Mouse (Mus musculus) stomach, embryonic 15.5 days (tissue): Measurements from ENCODE around the gene Pigb. TPM values are rescaled to one million over a fixed set of nuclear protein-coding genes. Genes with fewer than 3 reads are reported as not detected.

Experiments used
- ATAC-seq: fragments of 200-750 bp; cut with Nextera tagmentation; 2 replicates; pipeline ENCODE4 v1.8.0; 2017; ENCODE audit warnings: low read depth, moderate number of reproducible peaks, moderate TSS enrichment; ENCODE audit not compliant: insufficient read depth, low FRiP score
- H3K27ac ChIP-seq: fragments of 300-500 bp; sonication (generic); 2 replicates; pipeline ENCODE4 v1.5.1; 2015; ENCODE audit warnings: mild to moderate bottlenecking, inconsistent platforms
- H3K27me3 ChIP-seq: fragments of 300-500 bp; sonication (generic); replicated peaks from 2 replicates; pipeline ENCODE4 v1.6.1; 2015; ENCODE audit warnings: inconsistent platforms
- H3K36me3 ChIP-seq: fragments of 300-500 bp; sonication (generic); 2 replicates; pipeline ENCODE4 v1.6.1; 2015; ENCODE audit warnings: inconsistent platforms
- H3K4me1 ChIP-seq: fragments of 300-500 bp; sonication (generic); 2 replicates; pipeline ENCODE4 v1.6.1; 2015; ENCODE audit warnings: inconsistent platforms
- H3K4me2 ChIP-seq: fragments of 300-500 bp; sonication (generic); 2 replicates; pipeline ENCODE4 v1.6.1; 2015; ENCODE audit warnings: mild to moderate bottlenecking, inconsistent platforms
- H3K4me3 ChIP-seq: fragments of 300-500 bp; sonication (generic); replicated peaks from 2 replicates; pipeline ENCODE4 v1.5.1; 2015; ENCODE audit warnings: inconsistent platforms
- H3K9ac ChIP-seq: fragments of 300-500 bp; sonication (generic); 2 replicates; pipeline ENCODE4 v1.6.1; 2015; ENCODE audit warnings: inconsistent platforms
- H3K9me3 ChIP-seq: fragments of 300-500 bp; sonication (generic); 2 replicates; pipeline ENCODE4 v1.6.1; 2016; ENCODE audit warnings: inconsistent platforms
- WGBS: fragments of 180-500 bp; shearing (Covaris S2); methylation state at CpG from one replicate; pipeline ENCODE4 v1.1.7; 2015; 5-methylcytosine and 5-hydroxymethylcytosine counted together
- polyA plus RNA-seq: library from polyadenylated mRNA; unstranded; fragments of >200 nt; fragmentation: Nextera tagmentation; extraction: Ambion mirVana; gene quantifications from 2 replicates; pipeline ENCODE4 v1.2.1, GENCODE M21; 2015

Gene Pigb
- polyA plus RNA-seq, 1 experiment from 2014 or later = 14.1 TPM

- Histone ChIP-seq H3K4me1 (peaks cover 14% of the 10 kb centered on the region; the same call in 1 of the 2 replicates), H3K9me3 (no peaks in the 10 kb centered on the region), H3K27me3 (no peaks in the 10 kb centered on the region), H3K4me3 (peak overlapping the region; percentile 55), H3K27ac (peak overlapping the region; percentile 21; the same call in 1 of the 2 replicates), H3K36me3 (no peaks in the 10 kb centered on the region), H3K4me2 (peak overlapping the region; percentile 96), H3K9ac (peak overlapping the region; percentile 20)
- ATAC-seq = no peak
- WGBS = 4% methylated on average over 7 of the region's 7 CpGs
Observed at GRCm38 (mm10) chr9:73045204-73045603, 5.0 kb upstream of the Pigb start.

GRCm38 (mm10) chr9:73044146-73045079, 4.2 kb upstream of the Pigb start, which contains the start of gene Rab27a:
Gene Rab27a (plus strand): TSS chr9:73044854.
- ATAC-seq = peak; percentile 56
- Histone ChIP-seq H3K4me3 (peak within 1 kb of the TSS; percentile 55), H3K9me3 (no peaks in the 10 kb centered on the region), H3K27ac (peak within 1 kb of the TSS; percentile 59), H3K27me3 (no peaks in the 10 kb centered on the region), H3K36me3 (no peaks in the 10 kb centered on the region), H3K4me1 (peaks cover 9% of the 10 kb centered on the region; the same call in 1 of the 2 replicates), H3K9ac (peak within 1 kb of the TSS; percentile 20), H3K4me2 (peak within 1 kb of the TSS; percentile 96)
- WGBS = under 1% methylated on average over 40 of the region's 41 CpGs

GRCm38 (mm10) chr9:73039222-73039945, 794 bp downstream of the Pigb start:
- under 1% methylated on average over 49 of the region's 49 CpGs for WGBS
- Histone ChIP-seq H3K4me3 (peak overlapping the region; percentile 78), H3K4me2 (peak overlapping the region; percentile 81), H3K36me3 (no peaks in the 10 kb centered on the region; the same call in 1 of the 2 replicates), H3K27me3 (no peaks in the 10 kb centered on the region), H3K9me3 (no peaks in the 10 kb centered on the region), H3K27ac (peak overlapping the region; percentile 80), H3K9ac (peak overlapping the region; percentile 85), H3K4me1 (peaks cover 12% of the 10 kb centered on the region)
- peak; percentile 84 for ATAC-seq

GRCm38 (mm10) chr9:73033406-73033805, 6.8 kb downstream of the Pigb start:
- ATAC-seq = no peak
- whole genome bisulfite sequencing = 94% methylated on average over 1 of the region's 1 CpGs

GRCm38 (mm10) chr9:73031421-73031820, 8.8 kb downstream of the Pigb start:
- H3K27ac ChIP-seq = no peak overlapping the region
- no peak for ATAC-seq
- H3K4me3 ChIP-seq = no peak overlapping the region
- WGBS = 68% methylated on average over 4 of the region's 4 CpGs
- H3K9me3 ChIP-seq = no peaks in the 10 kb centered on the region
- H3K9ac ChIP-seq = no peak overlapping the region
- no peaks in the 10 kb centered on the region for H3K27me3 ChIP-seq
- H3K4me2 ChIP-seq = no peak overlapping the region
- H3K36me3 ChIP-seq = peaks cover 13% of the 10 kb centered on the region
- no peaks in the 10 kb centered on the region for H3K4me1 ChIP-seq

More at GRCm38 (mm10) chr9:73033406-73033805, 6.8 kb downstream of the Pigb start:
- Histone ChIP-seq H3K4me2 (no peak overlapping the region), H3K36me3 (peaks cover 13% of the 10 kb centered on the region), H3K9me3 (no peaks in the 10 kb centered on the region), H3K4me1 (peaks cover under 1% of the 10 kb centered on the region; the same call in 1 of the 2 replicates), H3K4me3 (no peak overlapping the region), H3K9ac (no peak overlapping the region), H3K27ac (no peak overlapping the region), H3K27me3 (no peaks in the 10 kb centered on the region)

GRCm38 (mm10) chr9:73030443-73030842, 9.7 kb downstream of the Pigb start:
- 97% methylated on average over 1 of the region's 1 CpGs for WGBS
- ATAC-seq = no peak
- no peak overlapping the region for H3K4me3 ChIP-seq
- H3K4me1 ChIP-seq = no peaks in the 10 kb centered on the region
- H3K36me3 ChIP-seq = peaks cover 13% of the 10 kb centered on the region
- no peaks in the 10 kb centered on the region for H3K27me3 ChIP-seq
- H3K9me3 ChIP-seq = no peaks in the 10 kb centered on the region
- no peak overlapping the region for H3K27ac ChIP-seq
- H3K4me2 ChIP-seq = no peak overlapping the region
- no peak overlapping the region for H3K9ac ChIP-seq

GRCm38 (mm10) chr9:73025818-73026636, 14.2 kb downstream of the Pigb start:
- H3K27me3 ChIP-seq = no peaks in the 10 kb centered on the region
- 0 out of 2 replicates have a peak, but pooled peaks cover 2% of the 10 kb centered on the region for H3K36me3 ChIP-seq
- WGBS = 32% methylated on average over 16 of the region's 17 CpGs
- no peak overlapping the region for H3K27ac ChIP-seq
- no peak overlapping the region for H3K4me2 ChIP-seq
- no peak overlapping the region for H3K9ac ChIP-seq
- H3K4me3 ChIP-seq = no peak overlapping the region
- ATAC-seq = no peak
- H3K9me3 ChIP-seq = no peaks in the 10 kb centered on the region
- H3K4me1 ChIP-seq = no peaks in the 10 kb centered on the region

GRCm38 (mm10) chr9:73020566-73021097, 19.5 kb downstream of the Pigb start:
- no peaks in the 10 kb centered on the region for H3K4me1 ChIP-seq
- no peak overlapping the region for H3K27ac ChIP-seq
- no peaks in the 10 kb centered on the region for H3K9me3 ChIP-seq
- peaks cover 11% of the 10 kb centered on the region for H3K36me3 ChIP-seq
- ATAC-seq = no peak
- no peaks in the 10 kb centered on the region for H3K27me3 ChIP-seq
- H3K4me3 ChIP-seq = no peak overlapping the region
- H3K4me2 ChIP-seq = no peak overlapping the region
- H3K9ac ChIP-seq = no peak overlapping the region
- WGBS = 91% methylated on average over 5 of the region's 5 CpGs

- H3K9ac ChIP-seq = no peak overlapping the region
- no peak overlapping the region for H3K4me3 ChIP-seq
- H3K9me3 ChIP-seq = no peaks in the 10 kb centered on the region
- no peak overlapping the region for H3K4me2 ChIP-seq
- no peak overlapping the region for H3K27ac ChIP-seq
- no peak for ATAC-seq
- H3K4me1 ChIP-seq = no peaks in the 10 kb centered on the region
- H3K36me3 ChIP-seq = peaks cover 12% of the 10 kb centered on the region
- 89% methylated on average over 10 of the region's 10 CpGs for WGBS
- H3K27me3 ChIP-seq = no peaks in the 10 kb centered on the region
Observed at GRCm38 (mm10) chr9:73019841-73020240, 20.3 kb downstream of the Pigb start.

- no peaks in the 10 kb centered on the region for H3K27me3 ChIP-seq
- no peak overlapping the region for H3K4me3 ChIP-seq
- H3K36me3 ChIP-seq = peaks cover 7% of the 10 kb centered on the region
- no peak overlapping the region for H3K9ac ChIP-seq
- no peak overlapping the region for H3K4me2 ChIP-seq
- WGBS = 74% methylated on average over 13 of the region's 13 CpGs
- no peaks in the 10 kb centered on the region for H3K9me3 ChIP-seq
- H3K27ac ChIP-seq = no peak overlapping the region
- H3K4me1 ChIP-seq = no peaks in the 10 kb centered on the region
- no peak for ATAC-seq
Observed at GRCm38 (mm10) chr9:73014724-73015123, 25.5 kb downstream of the Pigb start.

GRCm38 (mm10) chr9:73012629-73013028, 27.5 kb downstream of the Pigb start:
- H3K27me3 ChIP-seq = no peaks in the 10 kb centered on the region
- no peaks in the 10 kb centered on the region for H3K4me1 ChIP-seq
- H3K9ac ChIP-seq = no peak overlapping the region
- H3K27ac ChIP-seq = no peak overlapping the region
- no peak overlapping the region for H3K4me3 ChIP-seq
- peaks cover 7% of the 10 kb centered on the region for H3K36me3 ChIP-seq
- 88% methylated on average over 4 of the region's 4 CpGs for WGBS
- no peak for ATAC-seq
- no peak overlapping the region for H3K4me2 ChIP-seq
- H3K9me3 ChIP-seq = no peaks in the 10 kb centered on the region
